ENCODE assay signal across 9 mouse cellular contexts in genomic region chr2:167687651-167688101, GRCm38 (mm10). TPM values are rescaled to one million over a fixed set of nuclear protein-coding genes. Genes with fewer than 3 reads are reported as not detected.
DNase-seq lines count a peak whose midpoint lies in the region; ATAC-seq and TF ChIP-seq lines count a peak whose summit lies in the region.
"Had no signal": no experiment of that assay in that cellular context is flagged by ENCODE, and none has a peak within 500 bp of the region (broad histone marks: within the 10 kb centered on the region; RNA-seq: fewer than 3 reads in every experiment).

No protein-coding gene starts in this region.

- peaks cover 17% of the 10 kb centered on the region for H3K4me1 ChIP-seq in midbrain, embryonic 12.5 days
- H3K4me1 ChIP-seq in midbrain, embryonic 15.5 days: peaks cover 16% of the 10 kb centered on the region; the same call in 1 of the 2 replicates
- no peaks in the 10 kb centered on the region; the same call in 1 of the 2 replicates for H3K4me1 ChIP-seq in bone marrow, adult 2 months (ENCODE audit: control insufficient read depth, insufficient read depth, low read length)
- H3K4me1 ChIP-seq in liver, postnatal 0 days (ENCODE audit: insufficient read depth): peaks cover 22% of the 10 kb centered on the region

- peaks cover 83% of the 10 kb centered on the region for H3K27me3 ChIP-seq in midbrain, embryonic 12.5 days
- peaks cover 64% of the 10 kb centered on the region for H3K27me3 ChIP-seq in midbrain, embryonic 15.5 days (replicated peaks)
- H3K27me3 ChIP-seq in liver, postnatal 0 days (ENCODE audit: insufficient read depth, low read length): peaks cover 3% of the 10 kb centered on the region; the same call in 1 of the 2 replicates

- WGBS in midbrain, embryonic 12.5 days: 53% methylated on average over 11 of the region's 11 CpGs
- 59% methylated on average over 11 of the region's 11 CpGs for WGBS in midbrain, embryonic 15.5 days
- WGBS in bone marrow, adult 2 months: 41% methylated on average over 11 of the region's 11 CpGs
- WGBS in liver, postnatal 0 days (ENCODE audit: insufficient replicate concordance): 28% methylated on average over 11 of the region's 11 CpGs

- H3K9ac ChIP-seq in midbrain, embryonic 12.5 days (replicated peaks): no peak overlapping the region
- no peak overlapping the region for H3K9ac ChIP-seq in midbrain, embryonic 15.5 days
- H3K9ac ChIP-seq in liver, postnatal 0 days (replicated peaks): peak overlapping the region; percentile 95

- H3K4me3 ChIP-seq in midbrain, embryonic 12.5 days: no peak overlapping the region
- no peak overlapping the region for H3K4me3 ChIP-seq in midbrain, embryonic 15.5 days
- no peak overlapping the region for H3K4me3 ChIP-seq in bone marrow, adult 2 months (replicated peaks; ENCODE audit: control insufficient read depth, low read depth, low read length)
- peak overlapping the region; percentile 78; the same call in 1 of the 2 replicates for H3K4me3 ChIP-seq in liver, postnatal 0 days (ENCODE audit: low read depth, low read length)

- TF ChIP-seq EP300 in liver, postnatal 0 days (IDR thresholded peaks at IDR 0.05; ENCODE audit: low read depth): peak; percentile 73; the same call in 1 of the 2 replicates

- no peaks in the 10 kb centered on the region for H3K9me3 ChIP-seq in midbrain, embryonic 12.5 days
- H3K9me3 ChIP-seq in midbrain, embryonic 15.5 days: no peaks in the 10 kb centered on the region
- H3K9me3 ChIP-seq in liver, postnatal 0 days (ENCODE audit: low read length): no peaks in the 10 kb centered on the region

- intact Hi-C loops in left cerebral cortex, postnatal 25 days (cut with DNase I): loop anchor here (5.0 kb wide), 2 partner anchors 330 to 410 kb away; no protein-coding TSS in a partner anchor

- no peak for TF ChIP-seq CTCF in bone marrow, adult 2 months (IDR thresholded peaks at IDR 0.05; ENCODE audit: control insufficient read depth, insufficient read depth, low read length)
- no peak for TF ChIP-seq CTCF in liver, postnatal 0 days (IDR thresholded peaks at IDR 0.05; ENCODE audit: low read depth)

- peak; percentile 3; the same call in 1 of the 2 replicates for ATAC-seq in midbrain, embryonic 12.5 days (ENCODE audit: low FRiP score, low read depth)
- no peak for ATAC-seq in midbrain, embryonic 15.5 days (replicated peaks)
- ATAC-seq in liver, postnatal 0 days: peak; percentile 49

- H3K4me2 ChIP-seq in midbrain, embryonic 12.5 days (replicated peaks): no peak overlapping the region
- H3K4me2 ChIP-seq in midbrain, embryonic 15.5 days: no peak overlapping the region
- H3K4me2 ChIP-seq in liver, postnatal 0 days (ENCODE audit: low read depth, low read length): peak overlapping the region; percentile 76

- TF ChIP-seq POLR2A in bone marrow, adult 2 months (IDR thresholded peaks at IDR 0.05; ENCODE audit: borderline replicate concordance, control insufficient read depth, low read depth, low read length): no peak

- peak; percentile 48 for DNase-seq in cerebellum, adult 9-11 months
- no peak for DNase-seq in cerebellum, postnatal 36 days
- peak; percentile 82 for DNase-seq in liver, postnatal 0 days
- DNase-seq in left cerebral cortex, postnatal 25 days (ENCODE audit: low spot score in 2 of 2): no peak
- no peak for DNase-seq in layer of hippocampus, adult 18-20 months (ENCODE audit: low spot score in 2 of 2)

- no peaks in the 10 kb centered on the region for H3K36me3 ChIP-seq in midbrain, embryonic 12.5 days
- H3K36me3 ChIP-seq in midbrain, embryonic 15.5 days (replicated peaks): no peaks in the 10 kb centered on the region
- peaks cover 10% of the 10 kb centered on the region; the same call in 1 of the 2 replicates for H3K36me3 ChIP-seq in liver, postnatal 0 days (replicated peaks; ENCODE audit: insufficient read depth, low read length)

- no peak overlapping the region for H3K27ac ChIP-seq in midbrain, embryonic 12.5 days (replicated peaks)
- H3K27ac ChIP-seq in midbrain, embryonic 15.5 days: no peak overlapping the region
- H3K27ac ChIP-seq in bone marrow, adult 2 months (ENCODE audit: control insufficient read depth, insufficient read depth, low read depth, low read length, poor library complexity): peak overlapping the region; percentile 55
- peak overlapping the region; percentile 99 for H3K27ac ChIP-seq in liver, postnatal 0 days (ENCODE audit: low read depth)

RNA-seq across cellular contexts. Expression of gene Cebpb, which starts 1.0 kb away (rescaled TPM):
- 2.7 and 3.1 TPM in 2 replicates for polyA plus RNA-seq in midbrain, embryonic 12.5 days (2016; fragmentation: Nextera tagmentation; extraction: Ambion mirVana)
- 1.3 and 2.0 TPM in 2 replicates for polyA plus RNA-seq in midbrain, embryonic 15.5 days (2015; fragmentation: Nextera tagmentation; extraction: Ambion mirVana)
- polyA plus RNA-seq in bone marrow, adult 2 months (2011; ENCODE audit: insufficient read depth, insufficient read length, low replicate concordance, missing spikeins): 13.0 and 19.5 TPM in 2 replicates
- polyA plus RNA-seq in liver, postnatal 0 days (2015; fragmentation: Nextera tagmentation; extraction: Ambion mirVana): 27.5 and 43.6 TPM in 2 replicates
- 10 to 100 TPM; 12.1 to 12.7 TPM for total RNA-seq in left cerebral cortex, postnatal 25 days (2021)
- total RNA-seq in layer of hippocampus, adult 18-20 months (2021): 10 to 100 TPM; 41.9 to 43.2 TPM

RNA-seq across cellular contexts. Expression of gene Tmem189, which starts 1.9 kb away (rescaled TPM):
- polyA plus RNA-seq in midbrain, embryonic 12.5 days (2016; fragmentation: Nextera tagmentation; extraction: Ambion mirVana): 33.6 and 36.5 TPM in 2 replicates
- polyA plus RNA-seq in midbrain, embryonic 15.5 days (2015; fragmentation: Nextera tagmentation; extraction: Ambion mirVana): 33.4 and 37.9 TPM in 2 replicates
- 20.8 and 36.2 TPM in 2 replicates for polyA plus RNA-seq in bone marrow, adult 2 months (2011; ENCODE audit: insufficient read depth, insufficient read length, low replicate concordance, missing spikeins)
- polyA plus RNA-seq in liver, postnatal 0 days (2015; fragmentation: Nextera tagmentation; extraction: Ambion mirVana): 9.8 and 10.1 TPM in 2 replicates
- total RNA-seq in left cerebral cortex, postnatal 25 days (2021): 10 to 100 TPM; 49.7 to 54.0 TPM
- total RNA-seq in layer of hippocampus, adult 18-20 months (2021): 10 to 100 TPM; 46.7 TPM

RNA-seq across cellular contexts. Expression of gene Gm20431, which starts 26.4 kb away (rescaled TPM):
- 9.1 and 9.7 TPM in 2 replicates for polyA plus RNA-seq in midbrain, embryonic 12.5 days (2016; fragmentation: Nextera tagmentation; extraction: Ambion mirVana)
- 10.5 and 10.7 TPM in 2 replicates for polyA plus RNA-seq in midbrain, embryonic 15.5 days (2015; fragmentation: Nextera tagmentation; extraction: Ambion mirVana)
- not detected in 2 replicates for polyA plus RNA-seq in bone marrow, adult 2 months (2011; ENCODE audit: insufficient read depth, insufficient read length, low replicate concordance, missing spikeins)
- 1.7 and 2.4 TPM in 2 replicates for polyA plus RNA-seq in liver, postnatal 0 days (2015; fragmentation: Nextera tagmentation; extraction: Ambion mirVana)
- 10 to 100 TPM; 43.9 to 47.8 TPM for total RNA-seq in left cerebral cortex, postnatal 25 days (2021)
- 10 to 100 TPM; 36.7 to 39.9 TPM for total RNA-seq in layer of hippocampus, adult 18-20 months (2021)
- polyA plus RNA-seq: large intestine, adult 2 months had no signal

RNA-seq across cellular contexts. Expression of gene Ube2v1, which starts 55.8 kb away (rescaled TPM):
- 297 and 322 TPM in 2 replicates for polyA plus RNA-seq in midbrain, embryonic 12.5 days (2016; fragmentation: Nextera tagmentation; extraction: Ambion mirVana)
- polyA plus RNA-seq in midbrain, embryonic 15.5 days (2015; fragmentation: Nextera tagmentation; extraction: Ambion mirVana): 327 TPM in 2 replicates
- 73.5 and 124 TPM in 2 replicates for polyA plus RNA-seq in bone marrow, adult 2 months (2011; ENCODE audit: insufficient read depth, insufficient read length, low replicate concordance, missing spikeins)
- polyA plus RNA-seq in liver, postnatal 0 days (2015; fragmentation: Nextera tagmentation; extraction: Ambion mirVana): 122 TPM in 2 replicates
- total RNA-seq in left cerebral cortex, postnatal 25 days (2021): 100 to 1,000 TPM; 254 to 264 TPM
- 100 to 1,000 TPM; 235 to 247 TPM for total RNA-seq in layer of hippocampus, adult 18-20 months (2021)

Comparison
In these comparisons a context has a peak if more than half of its experiments do, and no peak if none do; other contexts are left out.
1. DNase-seq: peak in cerebellum, adult 9-11 months (single experiment) and liver, postnatal 0 days (single experiment); none in cerebellum, postnatal 36 days (0 of 2), left cerebral cortex, postnatal 25 days (0 of 2) and layer of hippocampus, adult 18-20 months (0 of 2).
2. H3K27ac ChIP-seq: peak in bone marrow, adult 2 months (single experiment) and liver, postnatal 0 days (single experiment); none in midbrain, embryonic 12.5 days (single experiment) and midbrain, embryonic 15.5 days (single experiment).